Mouse (Mus musculus) kidney, postnatal 0 days (tissue): ENCODE results near the gene Shb. TPM values are rescaled to one million over a fixed set of nuclear protein-coding genes. Genes with fewer than 3 reads are reported as not detected.

Experiments
- ATAC-seq: fragments of 200-750 bp; cut with Nextera tagmentation; replicated peaks from 2 replicates; pipeline ENCODE4 v1.8.0; 2017; ENCODE audit warnings: low read depth, moderate number of reproducible peaks, moderate TSS enrichment, moderate library complexity; ENCODE audit not compliant: low FRiP score
- DNase-seq: peaks from one replicate; pipeline ENCODE4 v3.0.0-alpha.2; 2016; ENCODE audit warnings: low spot score
- H3K27ac ChIP-seq: fragments of 300-500 bp; sonication (generic); 2 replicates; pipeline ENCODE4 v1.5.1; 2014; ENCODE audit warnings: mild to moderate bottlenecking
- H3K27me3 ChIP-seq: fragments of 300-500 bp; sonication (generic); 2 replicates; pipeline ENCODE4 v1.6.1; 2014; ENCODE audit warnings: low read length, mixed read lengths; ENCODE audit not compliant: insufficient read depth
- H3K36me3 ChIP-seq: fragments of 300-500 bp; sonication (generic); 2 replicates; pipeline ENCODE4 v1.6.1; 2014; ENCODE audit warnings: low read length, mixed read lengths; ENCODE audit not compliant: insufficient read depth
- H3K4me1 ChIP-seq: fragments of 300-500 bp; sonication (generic); replicated peaks from 2 replicates; pipeline ENCODE4 v1.6.1; 2014; ENCODE audit warnings: antibody characterized with exemption, low read length, mixed read lengths; ENCODE audit not compliant: insufficient read depth
- H3K4me2 ChIP-seq: fragments of 300-500 bp; sonication (generic); 2 replicates; pipeline ENCODE4 v1.6.1; 2014; ENCODE audit warnings: mild to moderate bottlenecking, low read length, moderate library complexity, mixed read lengths
- H3K4me3 ChIP-seq: fragments of 300-500 bp; sonication (generic); replicated peaks from 2 replicates; pipeline ENCODE4 v1.5.1; 2014; ENCODE audit warnings: low read depth, low read length
- H3K9ac ChIP-seq: fragments of 300-500 bp; sonication (generic); 2 replicates; pipeline ENCODE4 v1.6.1; 2014; ENCODE audit warnings: low read depth, low read length
- H3K9me3 ChIP-seq: fragments of 300-500 bp; sonication (generic); replicated peaks from 2 replicates; pipeline ENCODE4 v1.6.1; 2016; ENCODE audit warnings: low read length, inconsistent platforms, mixed read lengths
- CTCF ChIP-seq: IDR thresholded peaks from 2 replicates; pipeline ENCODE4 v1.5.1; 2016; ENCODE audit warnings: antibody characterized with exemption, low read depth, mild to moderate bottlenecking, moderate library complexity
- WGBS: fragments of 180-500 bp; shearing (Covaris S2); extraction: QIAGEN DNeasy Blood & Tissue Kit; methylation state at CpG from one replicate; pipeline ENCODE4 v1.1.7; 2014; 5-methylcytosine and 5-hydroxymethylcytosine counted together
- polyA plus RNA-seq: library from polyadenylated mRNA; unstranded; fragments of >200 nt; fragmentation: Nextera tagmentation; extraction: Ambion mirVana; gene quantifications from 2 replicates; pipeline ENCODE4 v1.2.1, GENCODE M21; 2015

The Shb gene
- polyA plus RNA-seq, 1 experiment from 2014 or later = 6.6 TPM

DNA sequence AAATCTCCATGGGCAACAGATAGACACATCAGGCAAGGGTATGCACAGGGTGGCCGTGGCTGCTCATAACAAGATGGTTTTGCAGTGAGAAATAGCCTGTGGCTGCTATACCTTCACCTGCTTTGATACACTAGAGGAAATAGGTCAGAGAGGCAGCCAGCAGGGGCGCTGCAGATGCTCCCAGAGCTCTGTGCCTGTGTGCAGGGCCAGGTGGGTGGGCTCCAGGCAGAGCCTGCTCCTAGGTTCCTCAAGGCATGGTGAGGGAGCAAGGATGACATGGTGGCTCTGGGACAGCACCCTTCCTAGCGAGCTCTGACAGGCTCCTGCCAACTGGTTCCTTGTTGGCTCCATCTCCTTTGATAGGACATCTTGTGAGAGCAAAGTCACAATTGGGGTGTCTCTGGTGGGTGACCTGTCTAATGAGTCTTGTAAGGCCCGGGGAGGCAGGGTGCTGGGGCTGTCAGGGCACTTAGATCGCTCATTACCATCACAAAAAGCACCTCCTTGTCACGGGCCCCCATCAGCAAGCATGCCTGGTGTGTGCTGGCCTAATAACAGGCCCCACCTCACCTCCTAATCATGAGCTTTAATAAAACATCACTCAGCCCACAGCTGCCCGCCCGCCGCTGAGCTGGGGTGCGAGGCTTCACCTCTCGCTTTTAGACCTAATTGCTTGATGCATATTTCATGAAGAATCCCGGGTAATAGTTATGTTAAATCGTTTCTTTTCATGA is 105.4 kb downstream of the Shb start:
- H3K9me3 ChIP-seq = no peaks in the 10 kb centered on the region
- no peak overlapping the region for H3K9ac ChIP-seq
- ATAC-seq = no peak
- peak; percentile 66 for TF ChIP-seq CTCF
- H3K4me3 ChIP-seq = no peak overlapping the region
- no peaks in the 10 kb centered on the region for H3K4me1 ChIP-seq
- no peaks in the 10 kb centered on the region for H3K27me3 ChIP-seq
- no peak for DNase-seq
- 74% methylated on average over 13 of the region's 13 CpGs for WGBS
- 0 out of 2 replicates have a peak, but pooled peaks cover 2% of the 10 kb centered on the region for H3K36me3 ChIP-seq
- no peak overlapping the region for H3K27ac ChIP-seq
- H3K4me2 ChIP-seq = no peak overlapping the region

DNA sequence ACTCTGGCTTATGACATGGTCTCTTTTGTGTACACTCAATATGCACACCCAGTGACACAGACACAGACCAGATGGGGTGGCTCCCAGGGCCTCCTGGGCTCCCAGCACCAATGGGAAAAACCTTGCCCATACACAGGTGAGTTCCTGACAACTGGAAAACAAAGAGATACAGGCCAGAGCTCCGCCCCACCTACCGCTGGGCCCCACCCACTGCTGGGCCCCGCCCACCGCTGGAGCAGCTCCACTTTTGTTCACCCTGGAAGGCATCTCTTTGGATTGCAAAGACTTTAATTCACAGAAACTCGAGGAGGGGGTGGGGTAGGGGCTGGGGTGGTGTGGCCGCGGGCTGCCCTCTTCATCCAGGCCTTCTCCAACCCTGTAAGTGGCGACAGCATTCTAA is 108.9 kb downstream of the Shb start:
- ATAC-seq (no peak), DNase-seq (no peak)
- Histone ChIP-seq H3K4me1 (peaks cover 10% of the 10 kb centered on the region; the same call in 1 of the 2 replicates), H3K27me3 (no peaks in the 10 kb centered on the region), H3K36me3 (no peaks in the 10 kb centered on the region), H3K27ac (0 out of 2 replicates have a peak overlapping the region, but pooled peaks have one; percentile 6), H3K4me3 (no peak overlapping the region), H3K9me3 (no peaks in the 10 kb centered on the region), H3K4me2 (no peak overlapping the region), H3K9ac (no peak overlapping the region)
- WGBS = 41% methylated on average over 8 of the region's 8 CpGs
- no peak for TF ChIP-seq CTCF

DNA sequence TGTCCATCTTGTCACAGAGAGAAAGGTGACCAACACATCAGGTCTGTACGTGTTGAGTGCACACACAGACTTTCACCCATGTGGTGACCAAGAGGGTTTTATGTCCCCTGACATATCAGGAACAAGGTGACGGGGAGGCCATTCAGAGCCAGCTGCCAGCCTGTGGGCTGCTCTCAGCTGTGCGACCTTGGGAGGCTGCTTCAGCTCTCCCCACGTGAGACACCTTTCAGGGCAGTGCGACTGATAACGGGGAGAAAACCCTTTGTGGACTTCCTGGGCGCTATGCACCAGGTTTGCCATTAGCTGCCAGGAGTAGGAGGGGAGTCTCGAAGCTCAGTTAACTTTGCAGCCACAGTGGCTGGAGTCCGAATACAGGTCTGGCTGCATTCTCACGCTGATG is 109.6 kb downstream of the Shb start:
- ATAC-seq (no peak), DNase-seq (no peak)
- H3K4me1 ChIP-seq = peaks cover 10% of the 10 kb centered on the region; the same call in 1 of the 2 replicates
- H3K36me3 ChIP-seq = no peaks in the 10 kb centered on the region
- H3K27me3 ChIP-seq = no peaks in the 10 kb centered on the region
- WGBS = 77% methylated on average over 10 of the region's 10 CpGs
- H3K9ac ChIP-seq = no peak overlapping the region
- no peak overlapping the region for H3K4me2 ChIP-seq
- no peak for TF ChIP-seq CTCF
- H3K27ac ChIP-seq = peak overlapping the region; percentile 76
- no peaks in the 10 kb centered on the region for H3K9me3 ChIP-seq
- H3K4me3 ChIP-seq = no peak overlapping the region

DNA sequence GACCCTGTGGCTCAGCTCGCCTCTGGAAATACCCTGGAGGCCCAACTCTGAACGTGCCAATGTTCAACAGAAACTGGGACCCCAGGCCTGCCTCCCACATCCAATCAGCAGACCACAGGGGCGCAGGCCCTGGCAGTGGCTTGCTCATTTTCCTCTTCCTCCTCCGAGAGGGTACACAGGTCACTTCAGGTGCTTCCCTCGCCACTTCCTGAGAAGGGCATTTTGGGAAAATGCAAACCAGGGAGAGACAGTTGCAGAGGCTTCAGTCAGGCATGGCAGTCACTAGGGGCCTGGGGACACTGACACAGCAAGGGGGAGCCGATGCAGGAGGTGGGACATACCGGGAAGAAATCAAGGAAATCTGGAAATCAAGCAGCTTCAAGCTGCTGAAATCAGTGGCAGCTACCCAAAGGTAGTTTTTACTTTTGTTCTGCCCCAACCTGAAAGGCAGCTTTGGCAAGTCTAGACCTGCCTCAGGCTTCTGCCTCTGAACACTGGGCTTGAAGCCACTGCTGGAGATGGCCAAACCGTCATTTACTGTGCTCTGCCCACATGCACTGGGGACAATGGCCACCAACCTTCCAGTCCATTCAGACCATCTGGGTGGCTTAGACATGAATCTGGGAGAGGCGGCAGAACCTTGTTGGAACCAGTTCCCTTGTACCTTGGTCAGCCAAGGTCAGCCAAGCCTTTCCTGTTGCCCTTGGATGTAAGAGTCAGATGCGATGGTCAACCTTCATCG is 110.6 kb downstream of the Shb start:
- H3K9me3 ChIP-seq = no peaks in the 10 kb centered on the region
- H3K4me2 ChIP-seq = no peak overlapping the region
- DNase-seq (no peak), ATAC-seq (peak; percentile 35; the same call in 1 of the 2 replicates)
- H3K27me3 ChIP-seq = no peaks in the 10 kb centered on the region
- WGBS = 63% methylated on average over 11 of the region's 11 CpGs
- H3K9ac ChIP-seq = no peak overlapping the region
- no peak for TF ChIP-seq CTCF
- H3K36me3 ChIP-seq = no peaks in the 10 kb centered on the region
- H3K4me3 ChIP-seq = no peak overlapping the region
- peaks cover 10% of the 10 kb centered on the region; the same call in 1 of the 2 replicates for H3K4me1 ChIP-seq
- peak overlapping the region; percentile 76 for H3K27ac ChIP-seq

DNA sequence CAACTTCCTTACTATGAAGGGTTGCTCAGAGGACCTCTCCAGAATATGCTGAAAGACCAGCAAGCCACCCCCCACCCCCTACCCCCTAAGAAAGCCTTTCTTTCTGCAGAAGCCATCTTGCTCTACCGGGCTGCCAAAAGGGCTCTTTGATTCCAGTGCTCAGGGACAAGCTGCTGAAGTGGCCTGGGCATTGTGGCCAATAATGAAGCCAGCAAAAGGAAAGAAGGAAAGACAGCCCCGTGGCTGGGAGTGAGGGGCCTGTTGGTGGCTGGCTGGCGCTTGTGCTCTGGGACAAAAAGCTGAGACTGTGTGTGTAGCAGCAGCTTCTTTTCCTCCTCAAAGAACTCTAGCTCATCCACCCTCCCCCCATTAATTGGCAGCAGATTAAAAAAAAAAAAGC is 111.5 kb downstream of the Shb start:
- no peak for TF ChIP-seq CTCF
- Histone ChIP-seq H3K4me3 (no peak overlapping the region), H3K9me3 (no peaks in the 10 kb centered on the region), H3K36me3 (no peaks in the 10 kb centered on the region), H3K27me3 (no peaks in the 10 kb centered on the region), H3K4me1 (peaks cover 10% of the 10 kb centered on the region; the same call in 1 of the 2 replicates), H3K4me2 (no peak overlapping the region), H3K9ac (no peak overlapping the region), H3K27ac (0 out of 2 replicates have a peak overlapping the region, but pooled peaks have one; percentile 2)
- 60% methylated on average over 3 of the region's 3 CpGs for WGBS
- no peak for DNase-seq
- no peak for ATAC-seq

DNA sequence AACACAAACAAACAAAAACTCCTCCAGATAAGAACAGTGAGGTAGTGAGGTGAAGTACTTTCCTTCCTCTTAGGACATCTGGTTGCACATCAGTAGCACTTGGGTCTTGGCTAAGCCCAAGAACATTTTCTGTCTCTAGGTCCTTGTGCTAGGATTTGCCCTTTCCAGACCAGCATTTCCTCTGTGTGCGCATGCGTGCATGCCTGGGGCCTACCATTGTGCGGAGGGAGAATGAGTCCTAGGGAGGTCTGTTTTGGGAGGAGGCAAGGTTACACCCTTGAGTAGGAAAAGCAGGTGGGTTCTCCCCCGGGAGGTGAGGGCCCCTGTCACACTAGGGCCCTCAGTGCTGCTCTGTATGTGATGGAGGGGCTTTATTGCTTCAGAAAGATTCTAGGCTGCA is 113.2 kb downstream of the Shb start:
- Histone ChIP-seq H3K9me3 (no peaks in the 10 kb centered on the region), H3K27me3 (no peaks in the 10 kb centered on the region), H3K9ac (no peak overlapping the region), H3K4me3 (no peak overlapping the region), H3K4me1 (peaks cover 10% of the 10 kb centered on the region; the same call in 1 of the 2 replicates), H3K36me3 (no peaks in the 10 kb centered on the region), H3K27ac (no peak overlapping the region), H3K4me2 (no peak overlapping the region)
- ATAC-seq (no peak), DNase-seq (no peak)
- TF ChIP-seq CTCF = no peak
- WGBS = 77% methylated on average over 4 of the region's 4 CpGs
